Mouse (Mus musculus) urinary bladder, adult 2 months (tissue): ENCODE results near the gene Ptprg. TPM values are rescaled to one million over a fixed set of nuclear protein-coding genes. Genes with fewer than 3 reads are reported as not detected.

Experiments
- DNase-seq: peaks from one replicate; pipeline ENCODE4 v3.0.0; 2022; ENCODE audit warnings: low spot score
- polyA plus RNA-seq: library from polyadenylated mRNA; depleted of rRNA; stranded (reverse); fragments of >200 nt; gene quantifications from 2 replicates; pipeline ENCODE4 v1.2.3, GENCODE M21; 2012

Gene Ptprg
- polyA plus RNA-seq, 1 experiment, result 11.6 TPM

DNA sequence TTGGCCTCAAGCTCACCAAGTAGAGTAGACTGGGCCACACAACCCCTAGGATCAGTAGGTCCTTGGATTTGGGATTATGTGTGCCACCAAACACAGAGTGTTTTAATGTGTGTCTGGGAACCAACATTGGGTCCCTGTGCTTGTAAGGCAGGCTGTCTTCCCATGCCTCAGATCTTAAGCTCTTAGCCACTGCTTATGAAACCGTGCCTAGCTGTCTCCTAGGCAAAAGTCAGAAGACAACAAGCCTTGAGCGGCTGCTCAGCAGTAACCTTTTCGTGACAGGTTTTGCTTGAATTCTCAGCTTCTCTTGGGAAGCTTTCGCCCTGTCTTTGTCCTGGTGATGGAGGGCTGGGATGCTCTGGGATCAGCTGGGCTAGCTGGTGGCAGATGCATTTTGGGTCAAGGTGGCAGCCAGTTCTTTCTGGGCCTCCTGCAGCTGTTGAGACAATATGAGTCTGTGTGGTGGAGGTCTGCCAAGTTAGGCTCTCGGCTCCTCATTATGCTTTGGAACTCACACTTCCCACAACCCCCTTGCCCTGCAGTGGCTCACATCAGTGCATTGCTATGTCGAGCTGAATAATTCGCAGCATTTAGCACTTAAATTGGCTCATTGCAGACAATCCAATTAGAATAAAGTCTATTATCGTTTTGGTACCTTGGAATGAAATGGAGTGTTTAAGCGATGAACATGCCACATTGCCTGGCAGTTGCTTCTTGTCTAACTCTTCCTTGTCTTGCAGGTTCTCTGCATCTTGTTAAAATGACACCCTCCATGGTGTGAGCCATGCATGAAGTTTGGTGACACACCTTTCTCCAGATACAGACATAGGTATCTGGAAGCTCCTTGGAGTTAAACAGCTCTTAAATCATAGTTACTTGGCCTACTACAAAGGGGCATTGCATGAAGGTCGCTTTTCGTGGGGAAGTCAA lies 321.9 kb downstream of the Ptprg start:
- DNase-seq, result no peak

- DNase-seq, result no peak
Measured at GRCm38 (mm10) chr14:11881082-11881481, 327.8 kb downstream of the Ptprg start.

GRCm38 (mm10) chr14:11883142-11883921 lies 330.0 kb downstream of the Ptprg start:
- no peak for DNase-seq

DNA sequence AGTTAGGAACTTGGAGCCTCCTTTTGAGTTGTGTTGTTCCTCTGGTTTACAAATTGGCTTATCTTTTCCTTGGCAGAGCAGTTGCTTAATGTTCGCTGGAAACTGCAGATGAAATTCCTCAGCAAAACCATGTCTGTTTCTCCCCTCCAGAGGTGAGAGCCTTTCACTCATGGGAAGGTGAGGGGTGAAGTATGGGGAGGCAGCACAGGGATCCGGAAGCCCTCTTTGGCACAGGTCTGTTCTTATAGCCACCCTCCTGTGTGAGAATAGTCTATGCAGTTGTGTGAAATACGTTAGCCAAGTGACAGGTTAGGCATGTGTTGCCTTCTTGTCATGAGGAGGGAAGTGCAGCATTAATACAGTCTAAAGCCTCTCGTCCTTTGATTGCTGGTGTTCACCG lies 330.7 kb downstream of the Ptprg start:
- DNase-seq, result no peak

DNA sequence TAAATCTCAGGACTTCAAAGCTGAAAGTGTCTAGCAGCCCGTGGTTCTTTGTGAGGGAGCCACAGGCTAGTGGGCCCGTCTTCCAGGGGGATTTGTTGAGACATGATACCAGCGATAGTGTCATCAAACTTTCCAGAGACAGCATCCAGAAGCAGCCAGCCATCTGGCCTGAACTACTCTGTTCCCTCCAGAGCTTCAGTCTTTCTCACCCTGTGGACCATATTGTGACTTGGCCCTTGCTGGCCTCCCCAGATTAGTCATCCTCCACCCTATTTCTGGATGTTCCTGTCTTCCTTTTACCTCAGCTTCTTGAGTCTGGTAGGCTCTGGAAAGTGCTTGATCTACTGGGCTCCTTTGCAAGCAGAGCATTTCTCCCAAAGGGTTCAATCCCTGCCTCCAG lies 333.1 kb downstream of the Ptprg start:
- no peak for DNase-seq

DNA sequence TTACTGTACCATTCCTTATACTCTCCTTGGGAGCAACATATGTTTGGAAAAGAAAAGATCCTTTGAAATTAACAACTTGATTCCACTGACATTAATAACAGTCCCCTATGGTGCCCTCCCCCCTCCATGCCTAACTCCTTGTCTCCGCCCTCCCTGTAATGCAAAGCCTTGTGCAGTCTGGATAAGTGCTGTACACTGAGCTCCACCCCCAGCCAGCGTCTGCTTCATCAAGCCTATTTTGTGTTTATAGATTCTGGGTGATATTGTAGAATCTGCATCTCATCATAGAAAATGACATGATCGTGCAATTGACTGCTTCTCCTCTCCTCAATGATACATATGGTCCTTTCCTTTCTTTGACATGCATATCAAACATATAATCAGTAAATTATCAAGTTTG lies 337.6 kb downstream of the Ptprg start:
- no peak for DNase-seq

GRCm38 (mm10) chr14:11892621-11893020 lies 339.3 kb downstream of the Ptprg start:
- no peak for DNase-seq

DNA sequence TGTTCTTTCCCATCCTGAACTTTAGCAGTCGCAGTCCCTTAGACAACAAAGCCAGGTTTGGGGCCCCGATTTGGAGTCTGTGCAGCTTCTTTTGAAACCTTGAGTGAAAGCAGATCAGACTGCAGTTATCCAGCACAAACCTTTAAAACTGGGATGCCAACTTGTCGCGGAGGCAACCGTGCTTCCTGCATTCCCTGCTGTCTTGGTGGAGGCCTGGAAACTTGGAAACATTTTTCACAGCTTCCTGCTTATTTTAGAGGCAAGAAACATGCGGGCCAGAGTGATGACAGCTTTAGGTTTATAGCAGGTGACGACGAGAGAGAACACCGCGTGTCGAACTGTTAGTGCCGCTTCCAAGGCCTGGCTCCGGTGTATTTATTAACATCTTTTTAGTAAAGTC lies 342.2 kb downstream of the Ptprg start:
- no peak for DNase-seq

DNA sequence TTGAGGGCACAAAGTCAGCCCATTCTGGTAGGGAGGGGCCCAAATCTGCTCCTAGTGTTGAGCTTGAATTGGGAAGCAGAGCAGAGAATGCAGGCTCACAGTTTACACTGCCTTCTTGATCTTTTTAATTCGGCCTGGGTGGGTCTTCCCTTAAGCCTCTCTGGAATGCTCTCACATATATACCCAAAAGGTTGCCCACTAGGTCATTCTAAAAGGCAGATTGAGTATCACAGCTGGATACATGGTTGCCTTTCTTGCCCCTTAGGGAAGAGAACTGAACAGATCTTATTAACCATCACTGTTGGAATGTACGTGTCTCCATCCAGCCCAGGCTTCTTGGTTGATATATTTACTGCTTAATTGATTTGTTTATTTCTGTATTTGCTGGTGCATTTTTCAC lies 349.5 kb downstream of the Ptprg start:
- no peak for DNase-seq

DNA sequence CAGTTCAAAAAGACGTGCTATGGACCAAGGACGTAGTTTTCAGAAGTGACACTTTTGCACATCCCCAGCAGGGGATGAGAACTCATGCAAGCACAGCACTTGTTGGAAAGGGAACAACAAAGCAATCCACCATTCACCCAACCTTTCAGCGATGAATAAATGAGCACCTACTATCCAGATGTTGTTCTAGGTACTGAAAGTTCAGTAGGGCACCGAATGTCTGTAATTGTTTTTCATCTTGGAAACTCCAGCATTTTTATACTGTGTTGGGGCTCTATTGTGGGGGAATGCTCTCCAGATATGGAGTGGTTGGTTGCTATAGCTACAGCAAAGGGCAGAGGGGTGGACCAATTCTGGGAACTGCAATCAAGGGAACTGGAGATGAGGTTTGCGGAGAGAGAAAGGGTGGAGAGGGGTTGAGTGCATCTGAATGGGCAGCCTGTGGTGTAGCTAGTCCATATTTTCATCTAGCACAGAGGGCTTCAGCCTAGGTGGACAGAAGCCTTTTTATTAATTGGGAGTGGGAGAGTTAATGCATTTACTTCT lies 352.9 kb downstream of the Ptprg start:
- DNase-seq, result no peak

DNA sequence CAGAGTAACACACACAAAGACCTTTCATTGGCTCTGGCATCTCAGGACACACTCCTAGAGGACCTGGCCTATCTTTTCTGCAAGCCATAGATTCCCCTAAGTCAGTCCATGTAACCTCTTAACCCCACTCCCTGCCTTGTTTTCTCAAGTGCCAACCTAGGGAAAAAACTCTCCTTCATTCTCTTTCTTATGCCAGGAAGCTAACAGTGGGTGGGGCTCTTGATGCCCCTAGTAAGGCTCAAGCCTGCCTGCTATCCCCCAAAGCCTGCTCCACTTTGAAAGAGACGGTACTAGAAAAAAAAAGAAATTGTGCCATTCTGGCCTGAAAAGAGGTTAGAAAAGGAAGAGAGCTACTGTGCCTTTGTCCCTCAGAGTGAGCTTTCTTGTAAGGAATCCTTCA lies 358.9 kb downstream of the Ptprg start:
- DNase-seq, result no peak

GRCm38 (mm10) chr14:11917225-11917624 lies 363.9 kb downstream of the Ptprg start:
- no peak for DNase-seq

DNA sequence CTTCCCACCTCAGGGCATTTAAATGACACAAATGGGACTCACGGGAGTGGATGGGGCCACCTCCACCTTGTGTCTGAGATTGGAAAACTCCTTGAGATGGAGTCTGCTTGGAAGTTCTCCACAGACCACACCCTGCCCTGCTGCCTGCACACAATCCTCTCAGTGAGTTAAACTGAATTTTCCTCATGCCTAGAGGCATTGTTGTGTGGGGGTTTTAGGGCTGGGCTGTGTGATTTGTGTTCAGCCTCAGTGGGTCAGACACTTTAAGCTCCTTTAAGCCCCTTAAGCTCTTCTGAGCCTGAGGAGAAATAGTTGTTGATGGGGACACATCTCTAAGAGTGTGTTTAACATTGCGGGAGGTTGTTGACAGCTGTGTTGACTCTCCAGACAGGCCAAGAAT lies 375.2 kb downstream of the Ptprg start:
- DNase-seq, result no peak

GRCm38 (mm10) chr14:11932517-11932916 lies 379.2 kb downstream of the Ptprg start:
- no peak for DNase-seq

DNA sequence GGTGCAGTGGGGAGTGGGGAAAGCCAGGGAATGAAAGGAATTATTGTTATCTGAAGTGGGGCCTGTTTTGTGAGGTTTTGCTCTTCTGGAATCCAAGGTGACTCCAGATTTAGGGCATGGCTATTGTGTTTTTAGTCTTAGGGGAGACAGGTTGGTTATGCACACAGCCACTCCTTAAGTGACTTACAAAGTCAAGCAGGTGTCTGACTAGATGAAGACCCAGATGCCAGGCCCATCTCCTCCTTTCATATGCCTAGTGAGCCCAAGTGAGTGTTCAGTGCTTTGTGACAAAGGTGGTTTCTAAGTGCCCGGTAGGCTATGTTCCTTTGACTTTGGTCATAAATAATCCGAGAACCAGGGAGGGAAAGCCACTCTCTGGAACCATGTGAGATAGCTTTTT lies 381.2 kb downstream of the Ptprg start:
- no peak for DNase-seq

DNA sequence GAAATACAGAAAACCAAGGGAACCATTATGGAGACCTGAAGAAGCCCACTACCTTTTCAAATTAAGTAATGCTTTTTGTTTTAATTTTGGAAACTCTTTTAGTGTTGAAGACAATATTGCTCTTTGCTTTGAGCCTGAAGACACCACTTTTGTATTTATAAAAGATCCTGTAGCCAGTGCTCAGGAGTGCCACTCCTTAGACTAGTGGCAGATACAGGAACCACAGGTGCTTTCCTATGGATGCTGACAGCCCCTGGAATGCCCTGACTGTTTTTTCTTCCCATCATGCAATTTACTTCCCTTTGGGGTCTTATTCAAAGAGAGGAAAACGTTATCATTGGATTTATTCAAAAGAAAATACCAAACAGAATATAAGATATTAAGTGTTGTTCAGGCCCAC lies 381.9 kb downstream of the Ptprg start:
- DNase-seq, result no peak

DNA sequence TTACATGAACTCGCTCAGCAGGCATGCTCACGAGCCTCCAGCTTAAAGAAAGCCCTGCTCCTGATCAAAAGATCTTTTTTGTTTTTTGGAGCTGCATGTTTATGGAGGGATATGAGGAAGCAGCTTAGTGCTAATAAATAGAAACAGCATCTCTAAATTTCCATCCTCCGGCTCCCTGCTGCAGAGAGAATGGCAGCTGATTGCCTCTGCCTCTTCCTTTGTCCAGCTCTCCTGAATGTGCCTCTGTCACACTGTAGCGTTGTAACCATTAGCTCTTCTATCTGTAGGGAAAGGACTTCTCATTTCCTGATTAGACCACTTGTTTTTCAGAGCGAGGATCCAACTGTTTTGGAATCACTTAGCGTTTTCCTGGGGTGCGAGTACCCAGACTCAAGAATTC lies 382.4 kb downstream of the Ptprg start:
- DNase-seq, result no peak

DNA sequence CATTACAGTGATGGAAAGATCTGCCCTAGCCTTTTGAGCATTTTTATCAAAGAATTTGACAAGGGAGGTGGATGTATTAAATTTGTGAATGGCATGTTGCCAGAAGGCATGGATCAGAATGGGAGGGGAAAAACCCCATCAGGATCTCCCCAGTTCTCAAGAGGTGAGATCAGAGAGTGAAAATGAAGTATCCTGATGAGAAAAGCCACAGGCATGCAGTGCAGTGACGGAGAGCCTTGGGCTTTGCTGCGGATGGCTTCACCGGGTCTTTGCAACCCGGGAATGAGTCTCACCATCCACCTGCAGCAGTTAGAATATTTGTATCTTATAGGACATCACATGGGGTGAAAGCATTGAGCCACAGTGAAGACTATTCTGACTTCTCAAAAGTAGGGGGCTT lies 385.6 kb downstream of the Ptprg start:
- DNase-seq, result no peak

DNA sequence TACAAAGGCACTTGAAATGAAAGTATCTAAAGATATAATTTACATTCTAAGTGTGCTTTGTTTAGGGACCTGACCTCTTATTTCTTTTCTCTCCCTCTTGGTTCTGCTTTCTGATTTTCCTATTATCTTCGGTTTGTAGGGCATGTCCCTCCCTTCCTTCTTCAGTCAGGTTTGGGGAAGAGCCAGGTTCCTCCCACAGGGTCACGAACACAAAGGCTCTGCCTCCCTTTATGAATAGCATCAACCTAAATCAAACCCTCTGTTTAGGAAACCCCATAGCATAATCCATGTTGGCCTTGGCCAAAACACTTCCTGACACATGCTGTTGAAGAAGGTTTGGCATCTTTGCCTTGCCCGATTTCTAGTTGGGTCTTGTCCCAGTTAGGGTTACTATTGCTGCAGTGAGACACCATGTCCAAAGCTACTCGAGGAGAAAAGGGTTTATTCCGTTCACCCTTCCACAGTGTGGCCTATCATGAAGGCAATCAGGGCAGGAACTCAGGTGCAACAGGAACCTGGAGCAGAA lies 388.7 kb downstream of the Ptprg start:
- no peak for DNase-seq

DNA sequence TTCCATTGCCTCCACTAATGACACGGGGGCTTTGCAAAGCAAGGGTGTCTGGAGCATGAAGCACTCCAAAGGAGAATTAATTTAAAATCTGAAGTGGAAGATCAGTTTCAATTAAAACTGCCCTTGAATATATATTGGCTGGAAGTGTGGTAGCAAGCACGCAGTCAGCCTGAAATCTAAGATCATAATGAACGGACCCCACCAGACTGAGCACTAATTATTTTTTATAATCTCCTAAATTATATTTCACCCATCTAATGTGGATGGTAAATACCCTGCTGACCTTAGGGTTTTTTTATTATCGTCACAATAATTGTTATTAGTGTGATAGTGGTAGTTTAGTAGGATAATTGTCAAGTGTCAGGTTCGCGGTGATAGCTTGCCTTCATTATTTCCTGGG lies 397.0 kb downstream of the Ptprg start:
- DNase-seq, result no peak

DNA sequence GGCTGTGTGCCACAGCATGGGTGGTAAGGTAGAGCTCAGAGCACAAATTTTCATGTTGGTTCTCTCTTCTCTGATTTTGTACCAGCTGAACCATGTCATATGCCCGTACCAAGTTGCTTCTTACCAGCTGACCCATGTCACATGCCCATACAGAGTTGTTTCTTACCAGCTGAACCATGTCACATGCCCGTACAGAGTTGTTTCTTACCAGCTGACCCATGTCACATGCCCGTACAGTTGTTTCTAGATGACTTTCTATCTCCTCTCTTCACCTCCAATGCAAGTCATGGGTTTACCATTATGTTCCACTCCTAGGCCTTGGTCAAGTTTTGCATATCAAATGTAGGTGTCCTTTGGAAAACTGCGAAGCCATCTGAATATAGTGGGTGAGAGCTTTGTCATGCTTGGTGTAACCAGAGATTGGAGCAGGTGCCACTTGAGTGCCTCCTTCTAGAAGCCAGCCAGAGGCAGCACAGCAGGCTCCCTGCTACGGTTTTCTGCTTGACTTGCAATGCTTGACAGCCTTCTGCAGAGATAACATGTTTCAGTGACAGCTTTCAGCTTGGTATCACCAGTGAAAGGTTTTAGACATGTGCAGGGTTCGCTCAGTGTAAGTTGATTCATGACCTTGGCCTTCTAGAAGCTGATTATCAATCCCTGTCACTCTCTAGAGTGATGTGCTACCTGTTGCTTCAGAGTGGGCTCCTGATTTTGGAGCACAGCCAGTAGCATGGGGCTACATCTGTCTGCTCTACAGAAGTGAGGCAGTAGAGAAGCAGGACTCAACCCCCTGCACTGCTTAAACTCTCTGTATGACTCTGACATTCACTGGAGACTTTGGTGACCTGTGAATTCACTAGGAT lies 401.9 kb downstream of the Ptprg start:
- DNase-seq, result no peak
